Mouse (Mus musculus) 416B (cell line): ENCODE data around the gene Cpne6.
A peak's percentile ranks its signal among the peaks of the same experiment; 100 is the strongest.

ENCODE experiments used
- DNase-seq: peaks from one replicate; pipeline ENCODE4 v3.0.0; 2011; ENCODE audit warnings: low read depth

The Cpne6 gene

GRCm38 (mm10) chr14:55510125-55510731 lies at the start of gene Cpne6:
Gene Cpne6, plus strand, starts transcription at chr14:55510445.
- DNase-seq: no peak

GRCm38 (mm10) chr14:55461757-55462156 lies 48.5 kb upstream of the Cpne6 start:
- no peak for DNase-seq

- no peak for DNase-seq
Observed at GRCm38 (mm10) chr14:55466481-55466880, 43.8 kb upstream of the Cpne6 start.

GRCm38 (mm10) chr14:55467108-55467507 lies 43.1 kb upstream of the Cpne6 start:
- DNase-seq: no peak

GRCm38 (mm10) chr14:55468301-55468741 lies 41.9 kb upstream of the Cpne6 start:
- DNase-seq: no peak

GRCm38 (mm10) chr14:55469041-55469440 lies 41.2 kb upstream of the Cpne6 start:
- no peak for DNase-seq

GRCm38 (mm10) chr14:55469821-55470220 lies 40.4 kb upstream of the Cpne6 start:
- no peak for DNase-seq

GRCm38 (mm10) chr14:55470806-55471205 lies 39.4 kb upstream of the Cpne6 start:
- no peak for DNase-seq

GRCm38 (mm10) chr14:55475654-55476053 lies 34.6 kb upstream of the Cpne6 start:
- peak; percentile 21 for DNase-seq

GRCm38 (mm10) chr14:55477421-55477820 lies 32.8 kb upstream of the Cpne6 start:
- DNase-seq: no peak

GRCm38 (mm10) chr14:55477829-55478228 lies 32.4 kb upstream of the Cpne6 start:
- DNase-seq: no peak

GRCm38 (mm10) chr14:55478651-55479599 lies 31.3 kb upstream of the Cpne6 start, which contains the start of gene Dhrs4:
Gene Dhrs4, plus strand, starts transcription at chr14:55478758.
- peak; percentile 91 for DNase-seq

GRCm38 (mm10) chr14:55479629-55480028 lies 30.6 kb upstream of the Cpne6 start:
- DNase-seq: no peak

GRCm38 (mm10) chr14:55484430-55485085 lies 25.7 kb upstream of the Cpne6 start:
- no peak for DNase-seq

GRCm38 (mm10) chr14:55486836-55487235 lies 23.4 kb upstream of the Cpne6 start:
- DNase-seq: peak; percentile 53

- no peak for DNase-seq
Observed at GRCm38 (mm10) chr14:55490361-55491201, 19.7 kb upstream of the Cpne6 start, which contains the start of gene Carmil3. Gene Carmil3, plus strand, starts transcription at chr14:55490651.

- DNase-seq: no peak
Observed at GRCm38 (mm10) chr14:55491291-55491833, 18.9 kb upstream of the Cpne6 start.

- DNase-seq: no peak
Observed at GRCm38 (mm10) chr14:55492103-55492502, 18.1 kb upstream of the Cpne6 start.

- DNase-seq: no peak
Observed at GRCm38 (mm10) chr14:55495509-55496240, 14.6 kb upstream of the Cpne6 start.

- DNase-seq: no peak
Observed at GRCm38 (mm10) chr14:55496761-55497448, 13.3 kb upstream of the Cpne6 start.
